Mouse (Mus musculus): ENCODE measurements around the gene Medag. TPM values are rescaled to one million over a fixed set of nuclear protein-coding genes. Genes with fewer than 3 reads are reported as not detected.

The Medag gene
- total RNA-seq, 2 experiments from 2014 or later = 15.3 to 20.8 TPM

GRCm38 (mm10) chr5:149427277-149428060 lies 15.9 kb downstream of the Medag start:
- intact Hi-C loops (cut with DNase I) = no loop called here
- DNase-seq = no peak

DNA sequence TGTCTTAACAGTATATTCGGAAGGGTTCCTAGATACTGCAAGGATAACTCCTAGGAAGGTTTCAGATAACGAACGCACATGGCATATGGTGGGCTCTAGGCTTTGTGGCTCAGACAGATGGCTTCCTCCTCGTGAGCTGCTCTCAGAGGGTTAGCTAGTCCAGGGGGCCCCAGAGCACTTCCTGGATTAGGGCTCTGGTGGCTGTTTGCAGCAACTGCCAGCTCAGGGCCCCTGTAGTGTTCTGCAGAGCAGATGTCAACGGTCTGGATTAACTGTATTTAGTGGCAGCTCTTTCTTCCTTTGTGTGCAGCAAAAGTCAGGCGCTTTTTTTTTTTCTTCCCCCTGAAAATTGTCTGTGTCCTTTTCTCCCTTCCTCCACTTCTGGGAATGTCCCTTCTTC lies 16.8 kb downstream of the Medag start:
- intact Hi-C loops (cut with DNase I) = no loop called here
- DNase-seq = no peak

DNA sequence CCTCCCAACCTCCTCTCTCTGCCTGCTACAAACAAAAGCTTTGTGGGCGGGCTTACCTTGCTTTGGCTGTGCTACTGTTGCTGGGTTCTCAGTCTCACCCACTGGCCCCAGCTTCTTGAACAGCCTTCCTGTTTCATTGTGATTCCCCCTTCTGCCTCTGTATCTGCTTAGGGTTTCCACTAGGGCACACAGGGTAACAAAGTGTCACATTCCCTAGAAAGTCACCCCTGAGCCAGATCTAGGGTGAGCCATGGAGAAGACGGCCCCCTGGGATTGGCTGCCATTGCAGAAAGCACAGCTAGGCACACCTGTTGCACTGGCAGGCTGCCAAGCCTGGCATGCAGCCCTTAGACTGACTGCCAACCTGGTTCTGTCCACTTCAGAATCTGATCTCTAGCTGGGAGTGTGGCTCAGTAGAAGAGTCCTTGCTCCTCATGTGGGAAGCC lies 17.3 kb downstream of the Medag start:
- peak; percentile 46 to 59 for DNase-seq
- intact Hi-C loops (cut with DNase I) = no loop called here

GRCm38 (mm10) chr5:149429541-149429940 lies 18.0 kb downstream of the Medag start:
- no peak for DNase-seq
- intact Hi-C loops (cut with DNase I) = no loop called here

DNA sequence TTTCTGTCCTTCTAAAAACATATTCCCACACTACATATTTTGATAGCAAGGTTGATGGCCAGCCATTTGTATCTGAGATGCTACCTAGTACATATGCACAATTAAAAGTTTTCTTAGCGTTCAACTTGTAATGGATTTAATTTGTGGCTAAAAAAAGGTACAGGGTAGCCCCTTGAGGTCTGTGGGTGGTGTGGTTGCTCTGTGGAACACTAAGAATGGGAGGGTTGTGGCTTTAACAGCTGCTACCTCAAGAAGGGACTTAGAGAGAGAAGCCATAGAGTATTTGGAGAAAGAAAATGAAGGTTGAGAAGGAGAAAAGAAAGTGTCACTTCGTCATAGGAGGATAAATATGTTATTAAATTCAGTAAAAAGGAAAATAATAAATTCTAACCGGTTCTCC lies 19.4 kb downstream of the Medag start:
- DNase-seq = no peak
- intact Hi-C loops (cut with DNase I) = no loop called here

DNA sequence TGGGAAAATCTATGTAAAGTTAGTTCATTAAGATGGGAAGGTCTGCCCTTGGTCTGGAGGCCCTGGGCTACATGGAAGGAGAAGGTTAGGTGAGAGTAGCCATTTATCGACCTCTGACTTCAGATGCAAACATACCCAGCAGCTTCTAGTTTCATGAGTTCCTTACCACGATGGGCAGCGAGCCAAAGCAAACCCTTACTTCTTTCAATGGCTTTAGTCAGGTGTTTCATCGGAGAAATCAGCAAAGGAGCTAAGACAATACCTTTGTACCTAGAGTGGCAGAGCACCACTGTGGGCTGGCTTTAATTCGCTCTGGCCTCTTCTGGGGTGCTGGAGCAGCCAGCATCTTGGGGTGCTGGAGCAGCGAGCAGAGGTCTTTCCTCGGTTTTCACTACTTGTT lies 22.1 kb downstream of the Medag start:
- intact Hi-C loops (cut with DNase I) = no loop called here
- DNase-seq = no peak

- intact Hi-C loops (cut with DNase I) = no loop called here
- DNase-seq = no peak
These were observed 22.7 kb downstream of the Medag start for GRCm38 (mm10) chr5:149434141-149434690.

- intact Hi-C loops (cut with DNase I) = no loop called here
- no peak for DNase-seq
These were observed 25.0 kb downstream of the Medag start for GRCm38 (mm10) chr5:149436541-149436940.

DNA sequence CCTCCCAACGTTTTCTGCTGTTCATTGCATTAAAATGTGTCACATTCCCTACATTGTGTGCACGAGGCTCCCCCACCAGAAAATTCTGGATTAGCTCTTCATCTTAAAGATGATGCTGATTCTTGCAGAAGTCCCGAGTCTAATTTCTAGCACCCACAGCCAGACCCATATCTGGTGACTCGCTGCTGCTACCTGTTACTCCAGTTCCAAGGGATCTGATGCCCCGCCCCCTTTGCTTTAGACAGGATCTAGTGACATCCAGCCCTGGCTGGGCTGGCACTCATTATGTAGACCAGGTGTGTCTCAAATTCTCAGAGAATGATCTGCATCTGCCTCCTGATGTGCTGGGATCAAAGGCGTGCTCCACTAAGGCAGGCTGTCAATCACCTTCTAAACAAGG lies 25.6 kb downstream of the Medag start:
- intact Hi-C loops (cut with DNase I) = no loop called here
- DNase-seq = no peak

DNA sequence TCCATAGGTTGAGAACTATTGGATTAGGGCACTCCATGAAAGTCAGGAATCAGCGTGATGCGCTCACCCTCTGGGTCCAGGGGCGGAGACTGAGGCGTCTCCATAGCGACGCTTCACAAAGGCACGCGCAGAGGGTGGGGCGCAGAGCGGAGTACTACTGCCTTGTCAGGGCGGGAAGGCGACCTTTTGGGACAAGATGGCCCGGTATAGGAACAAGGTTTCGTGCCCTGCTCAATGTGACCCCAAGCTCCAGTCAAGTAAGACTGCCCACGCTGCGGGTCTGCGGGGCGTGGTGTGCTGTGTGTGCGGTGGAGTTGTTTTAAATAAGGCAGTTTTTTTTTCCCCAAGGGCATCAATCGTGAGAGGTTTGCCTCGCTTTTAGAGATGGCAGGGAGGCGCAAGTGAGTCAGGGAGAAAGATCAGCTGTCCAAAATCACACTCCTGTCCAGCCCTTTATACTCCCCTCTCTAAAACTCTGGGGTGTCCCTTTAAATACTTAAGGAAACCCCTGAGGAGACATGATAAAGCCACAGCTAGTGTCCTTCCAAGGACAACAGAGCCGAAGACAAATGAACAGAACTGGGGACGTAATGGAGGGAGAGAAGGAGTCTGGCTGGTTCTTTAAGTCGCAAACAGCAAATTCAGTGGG lies 28.1 kb downstream of the Medag start, which contains the start of gene Tex26:
Tex26 (plus strand) TSS at position 130 of the 649 bp plus-strand sequence.
- intact Hi-C loops (cut with DNase I) = no loop called here
- DNase-seq = peak; percentile 31 to 36

- intact Hi-C loops (cut with DNase I) = no loop called here
- peak; percentile 33 to 38 for DNase-seq
These were observed 28.6 kb downstream of the Medag start for GRCm38 (mm10) chr5:149440180-149440573.

DNA sequence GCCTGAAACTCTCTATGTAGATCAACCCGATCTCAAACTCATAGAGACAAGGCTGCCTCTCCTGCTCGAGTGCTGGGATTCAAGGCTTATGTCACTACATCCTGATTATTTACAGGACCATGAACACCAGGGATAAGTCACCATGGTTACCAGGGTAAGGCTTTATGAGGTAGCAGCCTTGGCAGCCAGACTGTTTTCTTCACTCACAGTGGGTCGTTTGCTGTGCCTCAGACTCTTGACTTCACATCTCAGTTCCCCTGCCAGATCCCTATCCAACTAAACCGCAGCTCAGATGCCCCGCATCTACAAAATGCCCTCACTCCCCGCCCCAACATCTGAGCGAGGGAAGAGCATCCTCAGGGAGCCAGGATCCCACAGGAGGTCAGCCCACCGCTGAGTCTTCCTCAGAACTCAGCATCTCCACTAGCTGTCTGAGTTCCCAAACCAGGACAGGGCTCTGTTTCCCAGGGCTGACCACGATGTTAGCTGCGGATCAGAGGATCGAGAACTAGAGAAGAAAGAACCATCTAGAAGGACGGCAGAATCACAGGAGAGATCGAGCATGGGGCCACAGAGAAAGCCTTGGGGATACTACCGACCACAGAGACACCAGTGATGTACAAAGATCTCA lies 30.2 kb downstream of the Medag start:
- intact Hi-C loops (cut with DNase I) = no loop called here
- DNase-seq = no peak

- intact Hi-C loops (cut with DNase I) = no loop called here
- DNase-seq = no peak
These were observed 30.7 kb downstream of the Medag start for GRCm38 (mm10) chr5:149442277-149442660.

DNA sequence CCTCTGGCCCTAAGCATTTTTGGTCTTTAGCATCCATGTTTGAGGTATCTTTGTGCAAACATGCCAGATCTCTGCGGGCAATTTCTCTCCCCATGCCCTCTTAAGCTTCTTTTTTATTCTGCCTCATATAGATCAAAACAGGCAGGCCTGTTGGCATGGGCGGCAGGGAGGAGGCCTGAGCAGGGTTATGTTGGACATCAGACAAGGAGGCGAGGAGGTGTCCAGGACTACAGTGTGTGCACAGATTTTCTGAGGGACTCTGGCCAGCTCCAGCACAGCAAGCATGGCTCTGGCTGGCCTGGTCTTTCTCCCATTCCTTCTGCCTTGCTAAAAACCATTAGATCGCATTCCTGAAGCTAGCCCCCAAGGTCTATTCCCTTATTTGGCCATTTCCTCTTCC lies 32.9 kb downstream of the Medag start:
- intact Hi-C loops (cut with DNase I) = no loop called here
- no peak for DNase-seq

DNA sequence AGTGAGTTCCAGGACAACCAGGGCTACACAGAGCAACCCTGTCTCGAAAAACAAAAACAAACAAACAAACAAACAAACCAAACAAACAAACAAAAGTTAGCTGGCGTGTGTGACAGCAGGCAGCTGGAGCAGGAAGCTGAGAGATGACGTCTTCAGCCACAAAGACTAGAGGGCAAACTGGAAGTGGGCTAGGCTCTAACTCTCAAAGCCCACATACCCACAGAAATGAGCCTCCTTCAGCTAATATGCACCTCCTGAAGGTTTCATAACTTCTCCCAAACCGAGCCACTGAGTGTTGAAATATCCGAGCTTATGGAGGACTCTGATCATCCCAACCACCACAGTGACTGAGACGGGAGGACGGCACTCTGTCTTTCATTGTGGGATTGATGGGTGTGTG lies 34.9 kb downstream of the Medag start:
- intact Hi-C loops (cut with DNase I) = no loop called here

GRCm38 (mm10) chr5:149447733-149448132 lies 36.2 kb downstream of the Medag start:
- intact Hi-C loops (cut with DNase I) = no loop called here
- DNase-seq = no peak

More for the DNA sequence above, 34.9 kb downstream of the Medag start:
- no peak for DNase-seq

DNA sequence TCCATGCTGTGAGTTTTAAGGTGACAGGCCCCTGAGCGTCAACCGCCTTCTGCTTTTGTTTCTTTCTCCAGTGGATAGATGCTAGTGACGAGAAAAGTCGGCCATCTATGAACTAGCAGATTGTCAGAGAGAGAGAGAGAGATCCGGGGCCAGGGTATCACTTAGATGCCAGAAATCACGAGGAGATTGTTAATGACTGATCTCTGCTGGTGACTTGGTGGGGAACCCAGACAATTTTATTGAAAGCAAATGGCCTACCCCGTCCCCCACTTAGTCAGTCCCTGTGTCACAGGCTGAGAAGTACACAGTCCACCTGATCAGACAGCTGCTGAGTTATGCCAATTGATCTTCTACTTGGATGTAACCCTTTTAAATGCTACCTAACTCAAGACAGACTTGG lies 37.9 kb downstream of the Medag start:
- no peak for DNase-seq
- intact Hi-C loops (cut with DNase I) = no loop called here

- intact Hi-C loops (cut with DNase I) = no loop called here
These were observed 39.7 kb downstream of the Medag start for GRCm38 (mm10) chr5:149451209-149451681.

DNA sequence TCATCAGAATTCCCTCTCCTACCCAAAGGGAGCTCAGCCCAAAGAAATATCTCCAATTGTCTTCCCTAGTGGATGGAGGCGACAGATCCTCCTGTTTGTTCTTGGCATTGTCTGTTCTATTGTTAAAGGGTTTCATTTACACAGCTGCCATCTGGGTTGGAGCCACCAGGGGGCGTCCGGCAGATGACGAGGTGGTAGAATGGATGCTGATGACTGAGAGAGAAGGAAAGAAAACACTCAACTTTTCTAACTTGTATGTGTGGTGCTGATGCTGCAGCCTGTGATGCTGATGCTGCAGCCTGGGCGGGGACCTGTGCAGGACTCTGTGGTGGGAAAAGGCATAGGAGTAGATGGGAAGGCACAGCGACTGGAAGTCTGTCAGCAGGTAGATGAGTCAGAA lies 42.7 kb downstream of the Medag start:
- DNase-seq = peak; percentile 70 to 82
- intact Hi-C loops (cut with DNase I) = loop anchor here (1.0 kb wide), 1 partner anchor 70 kb away; no protein-coding TSS in a partner anchor

More at GRCm38 (mm10) chr5:149451209-149451681, 39.7 kb downstream of the Medag start:
- DNase-seq = no peak

DNA sequence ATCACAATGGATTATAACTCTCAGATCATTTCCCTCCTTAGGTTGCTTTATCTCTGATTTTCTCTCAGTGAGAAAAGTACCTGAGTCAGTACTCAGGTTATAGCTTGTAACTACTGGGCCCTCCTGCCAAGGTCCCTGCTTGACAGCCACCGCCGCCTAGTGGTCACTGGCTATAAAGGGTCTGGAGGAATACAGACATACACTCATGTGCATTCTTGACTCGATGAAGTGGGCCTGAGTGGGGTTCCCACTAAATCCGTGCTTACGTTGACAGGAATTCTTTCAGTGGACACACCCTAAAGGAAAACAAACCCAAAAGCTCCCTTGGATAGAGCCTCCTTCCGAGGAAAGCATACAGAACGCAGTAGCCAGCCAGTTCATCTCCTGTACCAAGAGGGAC lies 45.0 kb downstream of the Medag start:
- intact Hi-C loops (cut with DNase I) = no loop called here
- no peak for DNase-seq

- DNase-seq = no peak
- intact Hi-C loops (cut with DNase I) = no loop called here
These were observed 50.5 kb downstream of the Medag start for GRCm38 (mm10) chr5:149462071-149462470.
